Mouse (Mus musculus) lung, postnatal 0 days (tissue): ENCODE data around the gene Batf2. TPM values are rescaled to one million over a fixed set of nuclear protein-coding genes. Genes with fewer than 3 reads are reported as not detected.
A peak's percentile ranks its signal among the peaks of the same experiment; 100 is the strongest.

Experiments
- ATAC-seq: fragments of 200-750 bp; cut with Nextera tagmentation; 2 replicates; pipeline ENCODE4 v1.8.0; 2017; ENCODE audit warnings: moderate library complexity
- DNase-seq: peaks from one replicate; pipeline ENCODE4 v3.0.0-alpha.2; 2016; ENCODE audit warnings: low spot score
- H3K27ac ChIP-seq: fragments of 300-500 bp; sonication (generic); 2 replicates; pipeline ENCODE4 v1.5.1; 2014; ENCODE audit warnings: antibody characterized with exemption, mild to moderate bottlenecking, low read length, mixed read lengths
- H3K27me3 ChIP-seq: fragments of 300-500 bp; sonication (generic); replicated peaks from 2 replicates; pipeline ENCODE4 v1.6.1; 2014; ENCODE audit warnings: low read length, mixed read lengths; ENCODE audit not compliant: insufficient read depth
- H3K36me3 ChIP-seq: fragments of 300-500 bp; sonication (generic); 2 replicates; pipeline ENCODE4 v1.6.1; 2014; ENCODE audit warnings: low read length, mixed read lengths; ENCODE audit not compliant: insufficient read depth
- H3K4me1 ChIP-seq: fragments of 300-500 bp; sonication (generic); 2 replicates; pipeline ENCODE4 v1.6.1; 2014; ENCODE audit warnings: antibody characterized with exemption, low read depth, low read length, mixed read lengths; ENCODE audit not compliant: insufficient read depth
- H3K4me2 ChIP-seq: fragments of 300-500 bp; sonication (generic); replicated peaks from 2 replicates; pipeline ENCODE4 v1.6.1; 2014; ENCODE audit warnings: low read depth, mild to moderate bottlenecking, low read length, moderate library complexity, mixed read lengths
- H3K4me3 ChIP-seq: fragments of 300-500 bp; sonication (generic); 2 replicates; pipeline ENCODE4 v1.5.1; 2014; ENCODE audit warnings: low read depth, low read length
- H3K9ac ChIP-seq: fragments of 300-500 bp; sonication (generic); replicated peaks from 2 replicates; pipeline ENCODE4 v1.6.1; 2014; ENCODE audit warnings: low read depth, mild to moderate bottlenecking
- H3K9me3 ChIP-seq: fragments of 300-500 bp; sonication (generic); 2 replicates; pipeline ENCODE4 v1.6.1; 2016; ENCODE audit warnings: low read length, mixed read lengths
- CTCF ChIP-seq: IDR thresholded peaks from 2 replicates; pipeline ENCODE4 v1.5.1; 2016; ENCODE audit warnings: antibody characterized with exemption, mild to moderate bottlenecking
- EP300 ChIP-seq: IDR thresholded peaks from 2 replicates; pipeline ENCODE4 v1.6.1; 2016; ENCODE audit warnings: antibody characterized with exemption, mild to moderate bottlenecking, control low read depth
- WGBS: fragments of 180-500 bp; shearing (Covaris S2); extraction: QIAGEN DNeasy Blood & Tissue Kit; methylation state at CpG from one replicate; pipeline ENCODE4 v1.1.7; 2014; 5-methylcytosine and 5-hydroxymethylcytosine counted together
- polyA plus RNA-seq: library from polyadenylated mRNA; unstranded; fragments of >200 nt; fragmentation: Nextera tagmentation; extraction: Ambion mirVana; gene quantifications from 2 replicates; pipeline ENCODE4 v1.2.1, GENCODE M21; 2015

Gene Batf2
- polyA plus RNA-seq, 1 experiment from 2014 or later: 1.0 TPM

DNA sequence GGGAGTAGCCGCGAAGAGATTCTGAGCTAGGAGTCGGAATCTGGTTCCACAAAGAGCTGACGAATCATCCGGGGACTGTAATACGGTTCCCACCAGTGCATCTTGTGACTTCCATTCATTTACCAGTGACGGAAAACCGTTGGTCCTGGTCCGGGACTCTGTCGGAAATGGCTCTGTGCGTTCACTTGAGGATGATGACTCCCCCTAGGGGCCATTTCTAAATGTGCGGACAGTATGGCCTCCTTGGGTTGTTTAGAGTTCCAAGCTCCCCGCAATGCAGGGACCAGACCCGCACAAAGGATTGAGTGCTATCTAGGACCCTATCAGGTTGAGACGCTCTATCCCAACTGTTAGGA lies 589 bp downstream of the Batf2 start, which contains the start of gene Arl2:
Arl2 (minus strand) TSS at position 155 of the 356 bp plus-strand sequence.
- peak within 1 kb of the TSS; percentile 77 for H3K4me2 ChIP-seq
- DNase-seq (peak; percentile 95), ATAC-seq (peak; percentile 80)
- TF ChIP-seq CTCF: peak; percentile 68
- no peak for TF ChIP-seq EP300
- H3K4me1 ChIP-seq: no peaks in the 10 kb centered on the region; the same call in 1 of the 2 replicates
- peak within 1 kb of the TSS; percentile 64 for H3K4me3 ChIP-seq
- peak within 1 kb of the TSS; percentile 92 for H3K27ac ChIP-seq
- H3K9me3 ChIP-seq: no peaks in the 10 kb centered on the region
- peak within 1 kb of the TSS; percentile 46 for H3K9ac ChIP-seq
- H3K27me3 ChIP-seq: no peaks in the 10 kb centered on the region
- WGBS: under 1% methylated on average over 15 of the region's 15 CpGs
- H3K36me3 ChIP-seq: no peaks in the 10 kb centered on the region

DNA sequence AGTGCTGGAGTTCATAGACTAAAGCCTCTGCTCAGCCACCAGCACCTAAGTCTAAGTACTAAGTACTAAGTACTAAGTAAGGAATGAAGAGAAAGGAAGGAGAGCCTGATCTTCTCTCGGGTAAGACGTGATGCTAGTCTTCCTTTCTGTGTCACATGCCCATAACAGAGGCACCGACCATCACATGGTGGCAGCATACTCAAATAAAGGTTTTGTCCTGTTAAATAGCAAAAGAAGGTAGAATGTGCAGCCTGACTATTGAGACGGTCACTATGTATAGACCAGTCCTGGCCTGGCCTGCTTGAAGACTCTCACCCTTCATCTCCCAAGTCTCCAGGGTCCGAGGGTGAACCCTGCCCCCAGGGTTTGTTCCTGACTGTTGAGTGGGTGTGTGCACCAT lies 4.1 kb downstream of the Batf2 start:
- ATAC-seq (no peak), DNase-seq (no peak)
- 72% methylated on average over 5 of the region's 5 CpGs for WGBS
- no peak overlapping the region for H3K4me3 ChIP-seq
- H3K9me3 ChIP-seq: no peaks in the 10 kb centered on the region
- no peaks in the 10 kb centered on the region for H3K36me3 ChIP-seq
- no peak overlapping the region for H3K4me2 ChIP-seq
- H3K27ac ChIP-seq: no peak overlapping the region
- H3K27me3 ChIP-seq: no peaks in the 10 kb centered on the region
- no peak overlapping the region for H3K9ac ChIP-seq
- TF ChIP-seq CTCF (no peak), EP300 (no peak)
- no peaks in the 10 kb centered on the region; the same call in 1 of the 2 replicates for H3K4me1 ChIP-seq

- no peak overlapping the region for H3K4me3 ChIP-seq
- no peaks in the 10 kb centered on the region for H3K27me3 ChIP-seq
- no peaks in the 10 kb centered on the region for H3K36me3 ChIP-seq
- H3K9me3 ChIP-seq: no peaks in the 10 kb centered on the region
- DNase-seq (no peak), ATAC-seq (no peak)
- no peak overlapping the region for H3K9ac ChIP-seq
- H3K4me2 ChIP-seq: no peak overlapping the region
- no peak overlapping the region for H3K27ac ChIP-seq
- no peak for TF ChIP-seq CTCF
- no peak for TF ChIP-seq EP300
- H3K4me1 ChIP-seq: no peaks in the 10 kb centered on the region
- 81% methylated on average over 9 of the region's 9 CpGs for WGBS
These were observed 14.4 kb downstream of the Batf2 start for GRCm38 (mm10) chr19:6155174-6155573.

DNA sequence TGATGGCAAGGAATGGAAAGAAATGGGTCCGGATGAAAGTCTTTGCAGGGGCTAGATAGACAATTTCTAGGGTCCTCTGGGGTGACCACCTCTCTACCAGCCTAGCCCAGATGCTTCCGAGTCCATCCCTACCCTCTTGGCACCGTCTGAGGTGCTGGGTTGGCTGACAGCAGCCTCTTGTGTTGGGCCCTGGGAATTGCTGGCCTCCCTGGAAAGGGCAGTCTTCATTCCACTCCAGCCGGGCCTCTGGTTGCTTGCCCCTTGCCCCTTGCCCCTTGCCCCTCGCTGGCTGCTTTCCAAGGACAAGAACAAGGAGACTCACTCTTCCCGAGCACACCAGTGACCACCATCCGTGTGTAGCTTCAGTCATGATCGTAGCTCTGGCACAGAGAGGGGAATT lies 15.6 kb downstream of the Batf2 start:
- H3K4me2 ChIP-seq: no peak overlapping the region
- TF ChIP-seq CTCF (peak; percentile 32; the same call in 1 of the 2 replicates), EP300 (no peak)
- H3K27me3 ChIP-seq: no peaks in the 10 kb centered on the region
- 61% methylated on average over 8 of the region's 8 CpGs for WGBS
- H3K4me3 ChIP-seq: no peak overlapping the region
- H3K27ac ChIP-seq: no peak overlapping the region
- no peak overlapping the region for H3K9ac ChIP-seq
- no peak for DNase-seq
- no peaks in the 10 kb centered on the region for H3K4me1 ChIP-seq
- no peak for ATAC-seq
- H3K36me3 ChIP-seq: no peaks in the 10 kb centered on the region
- H3K9me3 ChIP-seq: no peaks in the 10 kb centered on the region

- DNase-seq: no peak
- 52% methylated on average over 6 of the region's 6 CpGs for WGBS
These were observed 16.4 kb downstream of the Batf2 start for GRCm38 (mm10) chr19:6157220-6157619.

DNA sequence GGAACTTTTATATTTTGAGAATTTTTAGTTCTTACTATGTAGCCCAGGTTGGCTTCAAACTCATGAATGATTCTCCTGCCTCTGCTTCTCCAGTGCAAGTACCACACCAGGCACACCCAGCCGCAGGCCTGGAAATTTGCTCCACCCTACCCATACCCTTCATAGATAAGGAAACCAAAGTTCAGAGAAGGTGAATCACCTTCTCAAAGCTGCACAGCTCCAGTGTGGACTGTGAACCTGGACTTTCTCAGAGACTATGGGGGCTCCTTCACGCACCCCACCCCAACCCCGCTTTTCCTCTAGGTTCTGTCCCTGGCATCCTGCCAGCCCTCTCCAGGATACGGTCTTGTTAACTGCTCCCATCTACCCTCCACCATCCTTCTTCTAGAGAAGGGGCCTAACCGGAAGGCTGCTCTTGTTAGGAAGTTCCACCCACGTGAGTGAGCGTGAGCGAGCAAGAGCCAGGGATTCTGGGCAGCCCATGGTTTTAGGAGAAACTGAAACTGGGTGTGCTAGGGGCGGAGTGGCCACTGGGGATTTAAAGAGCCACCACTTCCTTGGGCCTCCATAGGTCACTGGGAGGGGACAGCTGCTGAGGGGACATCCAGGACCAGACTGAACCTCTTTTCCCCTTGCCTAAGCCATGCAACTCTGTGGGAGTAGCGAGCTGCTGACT lies 23.2 kb downstream of the Batf2 start:
- no peaks in the 10 kb centered on the region for H3K4me1 ChIP-seq
- H3K4me2 ChIP-seq: peak overlapping the region; percentile 33; the same call in 1 of the 2 replicates
- no peaks in the 10 kb centered on the region for H3K9me3 ChIP-seq
- H3K36me3 ChIP-seq: no peaks in the 10 kb centered on the region
- no peaks in the 10 kb centered on the region for H3K27me3 ChIP-seq
- DNase-seq (peak; percentile 53), ATAC-seq (peak; percentile 72)
- H3K27ac ChIP-seq: no peak overlapping the region
- H3K4me3 ChIP-seq: no peak overlapping the region
- 36% methylated on average over 10 of the region's 10 CpGs for WGBS
- TF ChIP-seq EP300: no peak
- 0 out of 2 replicates have a peak, but pooled peaks have one; percentile 7 for TF ChIP-seq CTCF
- no peak overlapping the region for H3K9ac ChIP-seq

More at GRCm38 (mm10) chr19:6157220-6157619, 16.4 kb downstream of the Batf2 start:
- no peak overlapping the region for H3K27ac ChIP-seq
- H3K36me3 ChIP-seq: no peaks in the 10 kb centered on the region
- H3K27me3 ChIP-seq: no peaks in the 10 kb centered on the region
- no peaks in the 10 kb centered on the region for H3K4me1 ChIP-seq
- no peak overlapping the region for H3K4me2 ChIP-seq
- no peak overlapping the region for H3K9ac ChIP-seq
- ATAC-seq: peak; percentile 32; the same call in 1 of the 2 replicates
- H3K9me3 ChIP-seq: no peaks in the 10 kb centered on the region
- TF ChIP-seq EP300 (no peak), CTCF (no peak)
- no peak overlapping the region for H3K4me3 ChIP-seq
